Mouse (Mus musculus): Measurements from ENCODE around the gene Capn2.

DNA sequence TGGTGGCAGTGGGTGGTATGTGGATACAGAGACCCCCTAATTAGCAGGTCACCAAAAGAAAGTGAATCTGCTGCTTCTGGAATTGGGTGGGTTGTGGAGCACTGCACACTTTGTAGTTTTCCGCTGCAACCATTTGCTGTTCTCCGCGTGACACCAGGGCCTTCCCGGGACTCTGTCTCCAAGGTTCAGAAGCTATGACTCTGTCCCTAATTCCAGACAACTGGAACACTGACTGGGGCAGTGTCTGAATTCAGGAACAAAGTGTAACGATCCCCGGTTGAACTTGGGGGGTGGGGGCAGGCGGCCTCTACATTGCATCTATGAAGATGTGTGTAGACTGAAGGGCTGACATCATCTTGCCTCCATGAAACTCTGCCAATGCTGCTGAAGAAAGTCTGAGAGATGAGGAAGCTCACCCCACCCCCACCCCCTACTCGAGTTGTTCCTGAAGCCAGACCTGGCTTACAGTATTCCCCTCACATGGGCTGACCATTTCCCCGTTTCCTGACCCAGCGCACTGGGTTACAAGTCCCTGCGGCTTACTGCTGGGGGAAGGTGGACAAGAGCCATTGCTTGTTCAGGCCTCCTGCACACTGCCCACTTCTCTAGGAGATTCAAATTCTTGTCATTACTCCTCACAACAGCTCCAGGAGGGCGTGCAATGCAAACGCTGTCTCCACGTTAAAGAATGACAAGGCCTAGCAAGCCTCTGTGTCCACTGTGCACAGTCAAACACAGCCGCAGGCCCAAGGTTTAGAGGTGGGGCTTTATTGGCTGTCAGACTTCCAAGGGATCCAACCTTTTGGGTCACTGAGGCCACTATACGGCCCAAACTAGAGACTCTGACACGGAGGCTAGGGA lies 22.9 kb downstream of the Capn2 start:
- no peak for TF ChIP-seq CTCF (IDR thresholded peaks at IDR 0.05; ENCODE audit: low read depth)
- no peak for TF ChIP-seq EP300 (IDR thresholded peaks at IDR 0.05; ENCODE audit: low read depth)
